Mouse (Mus musculus): ENCODE data around the gene Gkn1.
A peak's percentile ranks its signal among the peaks of the same experiment; 100 is the strongest.

The Gkn1 gene

GRCm38 (mm10) chr6:87350829-87351228 is at the start of gene Gkn1:
TSS of gene Gkn1 (minus strand) at chr6:87350942.
- DNase-seq (ENCODE audit: low spot score in 2 of 2): no peak

- peak; percentile 10 to 35 for DNase-seq (ENCODE audit: low spot score in 2 of 2)
Measured at GRCm38 (mm10) chr6:87399886-87400566, 49.3 kb upstream of the Gkn1 start.

GRCm38 (mm10) chr6:87399137-87399536 is 48.4 kb upstream of the Gkn1 start:
- DNase-seq (ENCODE audit: low spot score in 2 of 2): peak; percentile 56 to 75

- DNase-seq (ENCODE audit: low spot score in 2 of 2): peak; percentile 47 to 69
Measured at GRCm38 (mm10) chr6:87394783-87395182, 44.0 kb upstream of the Gkn1 start.

GRCm38 (mm10) chr6:87393466-87394205 is 42.9 kb upstream of the Gkn1 start:
- DNase-seq (ENCODE audit: low spot score in 2 of 2): peak in 1 of 2 experiments; percentile 12

GRCm38 (mm10) chr6:87389455-87389989 is 38.8 kb upstream of the Gkn1 start:
- DNase-seq (ENCODE audit: low spot score in 2 of 2): no peak

GRCm38 (mm10) chr6:87388877-87389276 is 38.1 kb upstream of the Gkn1 start, which contains the start of gene Gkn3:
TSS of gene Gkn3 (minus strand) at chr6:87388935.
- DNase-seq (ENCODE audit: low spot score in 2 of 2): no peak

- DNase-seq (ENCODE audit: low spot score in 2 of 2): no peak
Measured at GRCm38 (mm10) chr6:87386681-87387080, 35.9 kb upstream of the Gkn1 start.

GRCm38 (mm10) chr6:87386203-87386602 is 35.5 kb upstream of the Gkn1 start:
- DNase-seq (ENCODE audit: low spot score in 2 of 2): peak; percentile 18 to 41

- DNase-seq (ENCODE audit: low spot score in 2 of 2): no peak
Measured at GRCm38 (mm10) chr6:87384761-87385160, 34.0 kb upstream of the Gkn1 start.

- DNase-seq (ENCODE audit: low spot score in 2 of 2): no peak
Measured at GRCm38 (mm10) chr6:87383926-87384691, 33.4 kb upstream of the Gkn1 start.

- no peak for DNase-seq (ENCODE audit: low spot score in 2 of 2)
Measured at GRCm38 (mm10) chr6:87373057-87373456, 22.3 kb upstream of the Gkn1 start, which contains the start of gene Gkn2. TSS of gene Gkn2 (plus strand) at chr6:87373357.

- DNase-seq (ENCODE audit: low spot score in 2 of 2): no peak
Measured at GRCm38 (mm10) chr6:87369223-87369622, 18.5 kb upstream of the Gkn1 start.

- DNase-seq (ENCODE audit: low spot score in 2 of 2): no peak
Measured at GRCm38 (mm10) chr6:87354441-87354840, 3.7 kb upstream of the Gkn1 start.

- DNase-seq (ENCODE audit: low spot score in 2 of 2): no peak
Measured at GRCm38 (mm10) chr6:87335935-87336295, 14.8 kb downstream of the Gkn1 start.

GRCm38 (mm10) chr6:87335091-87335934 is 15.4 kb downstream of the Gkn1 start, which contains the start of gene Antxr1:
TSS of gene Antxr1 (minus strand) at chr6:87335821.
- peak; percentile 9 to 21 for DNase-seq (ENCODE audit: low spot score in 2 of 2)

- no peak for DNase-seq (ENCODE audit: low spot score in 2 of 2)
Measured at GRCm38 (mm10) chr6:87334361-87335090, 16.2 kb downstream of the Gkn1 start.

GRCm38 (mm10) chr6:87332380-87332779 is 18.4 kb downstream of the Gkn1 start:
- DNase-seq (ENCODE audit: low spot score in 2 of 2): no peak

- no peak for DNase-seq (ENCODE audit: low spot score in 2 of 2)
Measured at GRCm38 (mm10) chr6:87328265-87329173, 22.2 kb downstream of the Gkn1 start.

Measured in natural killer cell, adult 2 months (primary cell).